Mouse (Mus musculus) liver, embryonic 14.5 days (tissue): ENCODE results near the gene Plpp2. TPM values are rescaled to one million over a fixed set of nuclear protein-coding genes. Genes with fewer than 3 reads are reported as not detected.
A peak's percentile ranks its signal among the peaks of the same experiment; 100 is the strongest.

ENCODE experiments used
- ATAC-seq: fragments of 200-750 bp; cut with Nextera tagmentation; 2 replicates; pipeline ENCODE4 v1.8.0; 2017; ENCODE audit warnings: moderate number of reproducible peaks, mild to moderate bottlenecking, moderate library complexity; ENCODE audit not compliant: insufficient read depth
- DNase-seq, 3 experiments: peaks; one replicate each; pipeline ENCODE4 v3.0.0-alpha.2; 2012 to 2013; ENCODE audit warnings: low read depth in 3 of 3, low spot score in 3 of 3
- H3K27ac ChIP-seq: fragments of 300-500 bp; sonication (generic); 2 replicates; pipeline ENCODE4 v1.5.1; 2014; ENCODE audit warnings: moderate library complexity, mild to moderate bottlenecking, control low read depth, inconsistent platforms
- H3K27me3 ChIP-seq: fragments of 300-500 bp; sonication (generic); 2 replicates; pipeline ENCODE4 v1.6.1; 2014; ENCODE audit warnings: mild to moderate bottlenecking, low read length, moderate library complexity; ENCODE audit not compliant: control insufficient read depth, insufficient read depth
- H3K36me3 ChIP-seq: fragments of 300-500 bp; sonication (generic); replicated peaks from 2 replicates; pipeline ENCODE4 v1.6.1; 2014; ENCODE audit warnings: low read depth; ENCODE audit not compliant: control insufficient read depth, insufficient read depth
- H3K4me1 ChIP-seq, 2 experiments: fragments of 200-500 bp in 1 of 2; fragments of 300-500 bp in 1 of 2; sonication (generic) in 1 of 2; replicated peaks; 2 replicates each; pipeline ENCODE4 v1.6.1; 2012 to 2014; ENCODE audit warnings: antibody characterized with exemption in 1 of 2, inconsistent platforms in 1 of 2, low read length in 1 of 2; ENCODE audit not compliant: control insufficient read depth in 2 of 2, insufficient read depth in 2 of 2
- H3K4me2 ChIP-seq: fragments of 300-500 bp; sonication (generic); 2 replicates; pipeline ENCODE4 v1.6.1; 2014; ENCODE audit warnings: low read depth, mild to moderate bottlenecking, control low read depth, moderate library complexity
- H3K4me3 ChIP-seq, 2 experiments: fragments of 200-500 bp in 1 of 2; fragments of 300-500 bp in 1 of 2; sonication (generic) in 1 of 2; 2 replicates each; pipeline ENCODE4 v1.5.1; 2012 to 2014; ENCODE audit warnings: low read depth in 2 of 2, low read length in 2 of 2, mild to moderate bottlenecking in 2 of 2, control low read depth in 1 of 2, inconsistent platforms in 1 of 2, moderate library complexity in 1 of 2; ENCODE audit not compliant: insufficient read depth in 1 of 2
- H3K9ac ChIP-seq: fragments of 300-500 bp; sonication (generic); replicated peaks from 2 replicates; pipeline ENCODE4 v1.6.1; 2014; ENCODE audit warnings: mild to moderate bottlenecking, control low read depth, moderate library complexity
- H3K9me3 ChIP-seq: fragments of 300-500 bp; sonication (generic); 2 replicates; pipeline ENCODE4 v1.6.1; 2016; ENCODE audit warnings: low read length, mixed read lengths; ENCODE audit not compliant: control insufficient read depth
- CTCF ChIP-seq: IDR thresholded peaks from 2 replicates; pipeline ENCODE4 v1.5.1; 2016; ENCODE audit warnings: antibody characterized with exemption, low read depth, control low read depth
- EP300 ChIP-seq: IDR thresholded peaks from 2 replicates; pipeline ENCODE4 v1.6.1; 2016; ENCODE audit warnings: antibody characterized with exemption, low read depth
- WGBS: fragments of 180-500 bp; shearing (Covaris S2); extraction: QIAGEN DNeasy Blood & Tissue Kit; methylation state at CpG from one replicate; pipeline ENCODE4 v1.1.7; 2014; ENCODE audit not compliant: insufficient replicate concordance; 5-methylcytosine and 5-hydroxymethylcytosine counted together
- polyA plus RNA-seq, 2 experiments: library from polyadenylated mRNA; depleted of rRNA in 1 of 2; stranded (reverse) in 1 of 2; unstranded in 1 of 2; fragments of >200 nt; fragmentation: Nextera tagmentation in 1 of 2; extraction: Ambion mirVana in 1 of 2; gene quantifications; 2 replicates each; pipeline versions ENCODE4 v1.2.1 to v1.2.3; 2012 to 2014

The Plpp2 gene
- polyA plus RNA-seq, 2 experiments: 10.0 to 19.0 TPM

GRCm38 (mm10) chr10:79546483-79546882 lies 12.9 kb upstream of the Plpp2 start:
- TF ChIP-seq EP300 (no peak), CTCF (no peak)
- Histone ChIP-seq H3K27ac (no peak overlapping the region), H3K36me3 (peaks cover 7% of the 10 kb centered on the region; the same call in 1 of the 2 replicates), H3K4me2 (no peak overlapping the region), H3K4me3 (no peak overlapping the region), H3K9ac (no peak overlapping the region), H3K4me1 (no peaks in the 10 kb centered on the region), H3K9me3 (no peaks in the 10 kb centered on the region), H3K27me3 (no peaks in the 10 kb centered on the region)
- ATAC-seq (no peak), DNase-seq (no peak)
- 76% methylated on average over 11 of the region's 11 CpGs for WGBS

DNA sequence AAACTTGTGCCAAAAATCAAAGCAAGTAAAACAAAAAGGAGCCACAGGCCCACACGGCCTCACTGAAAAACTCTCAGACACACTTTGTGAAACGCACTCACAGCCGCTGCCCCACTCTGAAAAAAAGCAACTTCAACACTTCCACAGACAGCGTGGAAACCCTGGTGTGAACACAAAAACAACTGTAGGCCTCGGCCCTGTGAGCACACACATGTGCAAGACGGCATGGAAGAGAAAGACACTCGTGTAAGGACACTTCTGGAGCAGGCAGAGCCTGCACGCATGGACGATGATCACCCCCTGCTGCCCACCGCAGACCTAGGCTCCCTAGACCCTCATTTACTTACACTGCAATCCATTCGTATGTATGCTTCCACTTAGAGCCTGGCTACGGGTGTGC lies 12.3 kb upstream of the Plpp2 start:
- no peaks in the 10 kb centered on the region for H3K9me3 ChIP-seq
- no peaks in the 10 kb centered on the region for H3K4me1 ChIP-seq
- 76% methylated on average over 12 of the region's 12 CpGs for WGBS
- H3K36me3 ChIP-seq: peaks cover 7% of the 10 kb centered on the region; the same call in 1 of the 2 replicates
- no peak overlapping the region for H3K27ac ChIP-seq
- ATAC-seq (no peak), DNase-seq (no peak)
- TF ChIP-seq EP300 (no peak), CTCF (no peak)
- no peaks in the 10 kb centered on the region for H3K27me3 ChIP-seq
- H3K4me3 ChIP-seq: no peak overlapping the region
- H3K4me2 ChIP-seq: no peak overlapping the region
- no peak overlapping the region for H3K9ac ChIP-seq

DNA sequence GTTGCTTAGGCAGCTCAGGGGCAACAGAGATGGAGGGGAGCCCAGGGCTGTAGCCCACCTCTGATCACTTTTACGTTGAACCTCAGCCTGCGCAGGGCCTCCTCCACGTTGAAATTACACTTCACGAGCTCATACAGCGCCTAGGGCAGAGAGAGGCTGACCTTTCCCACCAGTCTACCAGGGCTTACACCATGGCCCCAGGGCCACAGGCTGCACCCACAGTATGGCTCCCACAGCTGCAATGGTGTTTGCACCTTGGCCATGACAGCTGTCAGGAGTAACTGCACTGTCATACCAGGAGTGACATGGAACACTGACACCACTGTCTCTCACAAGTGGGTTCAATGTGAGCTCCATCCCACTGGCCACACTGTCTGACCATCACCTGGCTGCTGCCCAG lies 11.0 kb upstream of the Plpp2 start:
- H3K9ac ChIP-seq: no peak overlapping the region
- H3K27me3 ChIP-seq: no peaks in the 10 kb centered on the region
- no peak overlapping the region for H3K4me2 ChIP-seq
- no peak overlapping the region for H3K4me3 ChIP-seq
- H3K27ac ChIP-seq: no peak overlapping the region
- H3K9me3 ChIP-seq: no peaks in the 10 kb centered on the region
- DNase-seq (no peak), ATAC-seq (no peak)
- H3K4me1 ChIP-seq: no peaks in the 10 kb centered on the region
- TF ChIP-seq CTCF (no peak), EP300 (no peak)
- peaks cover 7% of the 10 kb centered on the region; the same call in 1 of the 2 replicates for H3K36me3 ChIP-seq
- 79% methylated on average over 5 of the region's 5 CpGs for WGBS

GRCm38 (mm10) chr10:79543884-79544597 lies 10.4 kb upstream of the Plpp2 start:
- peak; percentile 14; the same call in 1 of the 2 replicates for ATAC-seq
- Histone ChIP-seq H3K27ac (no peak overlapping the region), H3K4me1 (no peaks in the 10 kb centered on the region), H3K9me3 (no peaks in the 10 kb centered on the region), H3K4me3 (no peak overlapping the region), H3K4me2 (no peak overlapping the region), H3K9ac (no peak overlapping the region), H3K27me3 (no peaks in the 10 kb centered on the region), H3K36me3 (peaks cover 5% of the 10 kb centered on the region; the same call in 1 of the 2 replicates)
- no peak for DNase-seq
- 62% methylated on average over 9 of the region's 9 CpGs for WGBS
- TF ChIP-seq CTCF: no peak
- TF ChIP-seq EP300: no peak

GRCm38 (mm10) chr10:79542171-79542570 lies 8.6 kb upstream of the Plpp2 start:
- TF ChIP-seq EP300 (no peak), CTCF (no peak)
- no peak for DNase-seq
- Histone ChIP-seq H3K36me3 (no peaks in the 10 kb centered on the region; the same call in 1 of the 2 replicates), H3K27ac (no peak overlapping the region), H3K9me3 (no peaks in the 10 kb centered on the region), H3K4me1 (no peaks in the 10 kb centered on the region), H3K4me3 (no peak overlapping the region), H3K9ac (no peak overlapping the region), H3K27me3 (no peaks in the 10 kb centered on the region), H3K4me2 (no peak overlapping the region)
- no peak for ATAC-seq
- 85% methylated on average over 11 of the region's 11 CpGs for WGBS
